Mouse (Mus musculus): Measurements from ENCODE around the gene Rorc. TPM values are rescaled to one million over a fixed set of nuclear protein-coding genes. Genes with fewer than 3 reads are reported as not detected.

The Rorc gene
- polyA plus RNA-seq, 1 experiment from 2014 or later = 0.29 TPM

DNA sequence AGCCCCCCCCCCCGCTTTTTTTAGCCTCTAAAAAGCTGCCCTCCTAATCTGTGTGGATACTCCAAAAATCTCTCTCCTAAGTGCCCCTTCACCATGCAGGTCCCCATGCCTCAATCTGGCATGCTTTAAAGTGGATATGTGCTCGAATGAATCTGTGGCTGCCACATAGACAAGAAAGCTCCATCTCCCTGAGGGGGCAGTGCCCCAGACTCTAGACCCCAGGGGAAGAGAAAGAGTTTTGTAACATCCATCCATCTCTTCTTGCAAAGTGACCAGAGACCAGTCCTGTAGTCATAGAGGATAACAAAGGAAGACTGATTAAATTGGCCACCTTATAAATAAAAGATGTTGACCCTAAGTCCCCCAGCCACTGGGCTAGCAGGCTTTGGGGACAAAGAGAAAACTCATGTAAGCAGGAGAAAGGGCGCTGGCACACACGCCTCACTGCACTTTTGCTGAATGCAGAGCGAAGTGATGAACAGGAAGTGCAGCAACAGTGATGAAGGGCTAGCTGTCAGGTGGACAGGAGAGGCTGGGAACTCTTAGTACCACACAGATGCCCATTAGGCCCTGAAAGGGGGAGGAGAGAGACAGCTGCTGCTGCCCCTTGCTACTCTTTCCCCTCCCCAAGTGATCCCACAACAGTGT, 27.2 kb downstream of the Rorc start:
- peaks cover 87% of the 10 kb centered on the region for H3K27me3 ChIP-seq (replicated peaks; ENCODE audit: low read depth, poor library complexity, severe bottlenecking)
- H3K4me3 ChIP-seq = peak overlapping the region; percentile 48
- H3K27ac ChIP-seq (replicated peaks) = no peak overlapping the region; the same call in 1 of the 2 replicates
- no peak for DNase-seq (ENCODE audit: low spot score)
- peaks cover 46% of the 10 kb centered on the region for H3K4me1 ChIP-seq
- 37% methylated on average over 5 of the region's 5 CpGs for WGBS
- no peaks in the 10 kb centered on the region for H3K9me3 ChIP-seq
- no peaks in the 10 kb centered on the region for H3K36me3 ChIP-seq (replicated peaks)

- 65% methylated on average over 8 of the region's 8 CpGs for WGBS
- Histone ChIP-seq H3K4me3 (no peak overlapping the region), H3K4me1 (peaks cover 53% of the 10 kb centered on the region), H3K27me3 (replicated peaks; ENCODE audit: low read depth, poor library complexity, severe bottlenecking) (peaks cover 80% of the 10 kb centered on the region), H3K36me3 (replicated peaks) (no peaks in the 10 kb centered on the region), H3K9me3 (no peaks in the 10 kb centered on the region), H3K27ac (replicated peaks) (no peak overlapping the region; the same call in 1 of the 2 replicates)
- no peak for DNase-seq (ENCODE audit: low spot score)
Measured at GRCm38 (mm10) chr3:94402451-94402850, 29.9 kb downstream of the Rorc start.

DNA sequence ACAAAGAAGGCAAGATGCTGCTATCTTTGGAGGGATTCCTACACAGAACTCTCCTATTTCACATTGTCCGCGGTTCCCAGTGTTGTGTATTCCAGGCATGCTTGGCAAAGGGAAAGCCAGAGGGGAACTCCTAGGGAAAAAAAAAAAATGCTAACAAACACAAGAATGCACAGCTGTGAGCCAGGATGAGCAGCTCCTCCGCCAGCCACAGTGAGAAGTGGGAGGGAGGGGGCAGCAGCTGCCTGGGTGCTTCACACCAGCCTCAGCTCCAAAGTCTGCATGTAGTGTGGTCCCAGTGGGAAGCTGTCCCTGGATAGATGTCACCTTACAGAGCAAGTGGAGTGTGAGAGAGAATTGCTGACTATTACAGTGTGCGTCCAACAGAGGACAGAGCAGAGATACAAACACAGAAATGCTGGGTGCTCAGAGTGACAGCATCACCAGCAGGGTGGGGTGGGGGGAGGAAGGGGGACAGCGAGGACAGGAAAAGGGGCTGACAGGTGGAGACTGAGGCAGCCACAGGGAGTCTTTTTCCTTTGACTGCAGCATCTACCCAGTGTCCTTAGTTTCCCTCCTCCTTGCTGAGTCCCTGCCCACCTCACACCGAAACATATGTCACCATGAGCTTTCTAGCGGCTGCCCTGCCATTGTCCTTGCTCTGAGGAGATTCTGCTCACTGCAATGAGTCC, 31.9 kb downstream of the Rorc start:
- H3K4me3 ChIP-seq = no peak overlapping the region
- peaks cover 60% of the 10 kb centered on the region for H3K27me3 ChIP-seq (replicated peaks; ENCODE audit: low read depth, poor library complexity, severe bottlenecking)
- H3K36me3 ChIP-seq (replicated peaks) = no peaks in the 10 kb centered on the region
- no peak overlapping the region for H3K27ac ChIP-seq (replicated peaks)
- DNase-seq (ENCODE audit: low spot score) = no peak
- peaks cover 44% of the 10 kb centered on the region for H3K4me1 ChIP-seq
- WGBS = 29% methylated on average over 7 of the region's 7 CpGs
- H3K9me3 ChIP-seq = no peaks in the 10 kb centered on the region

- DNase-seq (ENCODE audit: low spot score) = no peak
- WGBS = 71% methylated on average over 4 of the region's 4 CpGs
- Histone ChIP-seq H3K9me3 (no peaks in the 10 kb centered on the region), H3K4me3 (no peak overlapping the region), H3K27ac (replicated peaks) (no peak overlapping the region), H3K4me1 (peaks cover 34% of the 10 kb centered on the region), H3K36me3 (replicated peaks) (no peaks in the 10 kb centered on the region), H3K27me3 (replicated peaks; ENCODE audit: low read depth, poor library complexity, severe bottlenecking) (peaks cover 49% of the 10 kb centered on the region)
Measured at GRCm38 (mm10) chr3:94405561-94405960, 33.0 kb downstream of the Rorc start.

DNA sequence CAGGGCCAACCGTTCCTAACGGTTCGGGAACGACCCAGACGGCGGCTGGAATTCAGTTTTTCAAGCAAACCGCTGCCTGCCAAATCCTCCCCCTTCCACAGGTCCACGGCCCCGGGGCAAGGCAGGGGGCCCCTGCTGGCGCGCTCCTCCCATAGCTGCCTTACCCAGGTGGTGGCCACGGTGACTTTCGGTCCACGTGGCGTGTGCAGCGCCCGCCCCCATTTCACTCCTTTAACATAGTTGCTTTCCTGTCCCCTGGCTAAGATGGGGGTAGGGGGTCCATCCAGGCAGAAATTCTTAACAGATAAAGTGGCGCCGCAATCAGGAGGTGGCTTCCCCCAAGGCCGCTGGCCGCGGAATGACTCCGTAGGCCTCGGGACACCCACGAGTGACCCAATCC, 39.9 kb downstream of the Rorc start:
- Histone ChIP-seq H3K27ac (replicated peaks) (peak overlapping the region; percentile 77), H3K4me3 (peak overlapping the region; percentile 64), H3K36me3 (replicated peaks) (no peaks in the 10 kb centered on the region), H3K9me3 (no peaks in the 10 kb centered on the region), H3K4me1 (peaks cover 13% of the 10 kb centered on the region), H3K27me3 (replicated peaks; ENCODE audit: low read depth, poor library complexity, severe bottlenecking) (peaks cover 4% of the 10 kb centered on the region; the same call in 1 of the 2 replicates)
- DNase-seq (ENCODE audit: low spot score) = no peak
- 13% methylated on average over 25 of the region's 25 CpGs for WGBS

- no peaks in the 10 kb centered on the region for H3K36me3 ChIP-seq (replicated peaks)
- 11% methylated on average over 52 of the region's 52 CpGs for WGBS
- H3K27me3 ChIP-seq (replicated peaks; ENCODE audit: low read depth, poor library complexity, severe bottlenecking) = peaks cover 4% of the 10 kb centered on the region; the same call in 1 of the 2 replicates
- peak; percentile 97 for DNase-seq (ENCODE audit: low spot score)
- peak within 1 kb of the TSS; percentile 64 for H3K4me3 ChIP-seq
- peaks cover 13% of the 10 kb centered on the region for H3K4me1 ChIP-seq
- peak within 1 kb of the TSS; percentile 77 for H3K27ac ChIP-seq (replicated peaks)
- no peaks in the 10 kb centered on the region for H3K9me3 ChIP-seq
Measured at GRCm38 (mm10) chr3:94413031-94413679, 40.6 kb downstream of the Rorc start, which contains the start of gene Tdrkh. Tdrkh (plus strand) TSS chr3:94413273.

GRCm38 (mm10) chr3:94430980-94431379, 58.4 kb downstream of the Rorc start:
- no peaks in the 10 kb centered on the region for H3K9me3 ChIP-seq
- H3K36me3 ChIP-seq (replicated peaks) = no peaks in the 10 kb centered on the region
- no peak for DNase-seq (ENCODE audit: low spot score)
- H3K27ac ChIP-seq (replicated peaks) = no peak overlapping the region
- no peaks in the 10 kb centered on the region for H3K4me1 ChIP-seq
- H3K27me3 ChIP-seq (replicated peaks; ENCODE audit: low read depth, poor library complexity, severe bottlenecking) = no peaks in the 10 kb centered on the region
- 79% methylated on average over 2 of the region's 2 CpGs for WGBS
- H3K4me3 ChIP-seq = no peak overlapping the region

DNA sequence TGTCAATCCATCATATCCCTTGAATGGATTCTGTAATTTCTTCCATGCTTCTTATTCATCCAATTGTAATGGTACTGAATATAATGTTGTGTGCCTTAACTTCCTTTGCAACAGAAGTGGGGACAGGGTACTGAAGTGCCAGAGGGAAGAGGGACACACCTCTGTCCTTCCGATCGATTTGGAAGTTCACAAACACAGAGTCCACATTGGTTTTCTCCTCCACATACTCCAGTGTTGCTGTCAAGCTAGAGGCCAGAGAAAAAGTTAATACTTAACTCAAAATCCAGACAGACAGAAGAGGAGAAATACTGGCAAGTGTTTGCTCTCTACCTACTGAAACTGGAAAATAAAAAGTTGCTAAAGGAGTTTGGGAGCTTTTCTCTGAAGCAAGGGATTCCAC, 61.7 kb downstream of the Rorc start:
- Histone ChIP-seq H3K27me3 (replicated peaks; ENCODE audit: low read depth, poor library complexity, severe bottlenecking) (no peaks in the 10 kb centered on the region), H3K4me1 (no peaks in the 10 kb centered on the region), H3K4me3 (no peak overlapping the region), H3K36me3 (replicated peaks) (no peaks in the 10 kb centered on the region), H3K27ac (replicated peaks) (no peak overlapping the region), H3K9me3 (no peaks in the 10 kb centered on the region)
- no peak for DNase-seq (ENCODE audit: low spot score)
- WGBS = 89% methylated on average over 2 of the region's 2 CpGs

DNA sequence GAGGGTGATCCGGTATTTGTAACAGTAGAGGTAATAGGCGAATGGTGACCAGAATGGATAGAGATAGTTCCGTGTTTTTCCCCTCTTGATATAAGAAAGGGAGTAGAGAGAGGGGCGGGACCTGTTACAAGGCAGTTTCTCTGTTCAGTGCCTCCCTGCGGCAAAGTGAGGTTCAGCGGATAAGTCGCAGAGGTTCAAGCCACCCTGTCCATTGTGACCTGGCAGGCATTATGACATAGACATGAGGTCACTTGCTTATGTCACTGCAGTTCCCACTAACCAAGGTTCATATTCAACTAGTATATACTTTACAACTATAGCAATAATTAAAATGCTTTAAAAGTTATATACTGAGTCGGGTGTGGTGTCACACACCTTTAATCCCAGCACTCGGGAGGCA, 63.8 kb downstream of the Rorc start:
- H3K27ac ChIP-seq (replicated peaks) = no peak overlapping the region
- H3K36me3 ChIP-seq (replicated peaks) = no peaks in the 10 kb centered on the region
- no peaks in the 10 kb centered on the region for H3K27me3 ChIP-seq (replicated peaks; ENCODE audit: low read depth, poor library complexity, severe bottlenecking)
- no peak for DNase-seq (ENCODE audit: low spot score)
- 81% methylated on average over 9 of the region's 9 CpGs for WGBS
- H3K4me3 ChIP-seq = no peak overlapping the region
- H3K4me1 ChIP-seq = no peaks in the 10 kb centered on the region
- no peaks in the 10 kb centered on the region for H3K9me3 ChIP-seq

GRCm38 (mm10) chr3:94441182-94441581, 68.6 kb downstream of the Rorc start:
- H3K9me3 ChIP-seq = no peaks in the 10 kb centered on the region
- H3K36me3 ChIP-seq (replicated peaks) = peaks cover 18% of the 10 kb centered on the region
- peaks cover 10% of the 10 kb centered on the region for H3K4me1 ChIP-seq
- H3K27ac ChIP-seq (replicated peaks) = no peak overlapping the region
- H3K4me3 ChIP-seq = no peak overlapping the region
- DNase-seq (ENCODE audit: low spot score) = no peak
- H3K27me3 ChIP-seq (replicated peaks; ENCODE audit: low read depth, poor library complexity, severe bottlenecking) = no peaks in the 10 kb centered on the region
- 45% methylated on average over 3 of the region's 3 CpGs for WGBS

GRCm38 (mm10) chr3:94442951-94443596, 70.5 kb downstream of the Rorc start, which contains the start of gene Mrpl9:
Mrpl9 (plus strand) TSS chr3:94443318.
- Histone ChIP-seq H3K27me3 (replicated peaks; ENCODE audit: low read depth, poor library complexity, severe bottlenecking) (no peaks in the 10 kb centered on the region), H3K9me3 (no peaks in the 10 kb centered on the region), H3K4me3 (peak within 1 kb of the TSS; percentile 99), H3K27ac (replicated peaks) (peak within 1 kb of the TSS; percentile 90), H3K4me1 (peaks cover 10% of the 10 kb centered on the region), H3K36me3 (replicated peaks) (peaks cover 37% of the 10 kb centered on the region)
- DNase-seq (ENCODE audit: low spot score) = peak; percentile 97
- WGBS = under 1% methylated on average over 39 of the region's 39 CpGs

DNA sequence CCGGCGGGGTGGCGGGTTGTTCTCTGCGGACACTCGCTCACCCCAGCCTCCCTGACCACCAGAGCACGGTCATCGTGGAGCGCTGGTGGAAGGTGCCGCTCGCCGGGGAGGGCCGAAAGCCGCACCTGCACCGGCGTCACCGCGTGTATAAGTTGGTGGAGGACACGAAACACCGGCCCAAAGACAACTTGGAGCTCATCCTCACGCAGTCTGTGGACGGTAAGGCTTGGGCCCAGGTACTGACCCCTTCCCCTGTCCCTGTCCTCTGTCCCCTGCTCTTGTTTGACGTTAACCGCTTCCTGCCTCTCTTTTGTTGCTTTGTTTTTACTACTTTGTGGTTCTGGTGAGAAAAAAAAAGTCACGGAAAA, 71.0 kb downstream of the Rorc start, which contains the start of gene Oaz3:
Gene Oaz3 (minus strand): TSS at position 319 of the 368 bp plus-strand sequence.
- H3K4me3 ChIP-seq = peak within 1 kb of the TSS; percentile 99
- peaks cover 42% of the 10 kb centered on the region for H3K36me3 ChIP-seq (replicated peaks)
- H3K27me3 ChIP-seq (replicated peaks; ENCODE audit: low read depth, poor library complexity, severe bottlenecking) = no peaks in the 10 kb centered on the region
- WGBS = under 1% methylated on average over 24 of the region's 24 CpGs
- DNase-seq (ENCODE audit: low spot score) = no peak
- H3K9me3 ChIP-seq = no peaks in the 10 kb centered on the region
- H3K27ac ChIP-seq (replicated peaks) = peak within 1 kb of the TSS; percentile 90
- H3K4me1 ChIP-seq = peaks cover 10% of the 10 kb centered on the region

All from embryonic facial prominence, embryonic 10.5 days (tissue).